Mouse (Mus musculus) limb, embryonic 14.5 days (tissue): Measurements from ENCODE around the gene Pappa2. TPM values are rescaled to one million over a fixed set of nuclear protein-coding genes. Genes with fewer than 3 reads are reported as not detected.

Experiments used
- ATAC-seq: fragments of 200-750 bp; cut with Nextera tagmentation; 2 replicates; pipeline ENCODE4 v1.8.0; 2017; ENCODE audit warnings: low read depth, moderate number of reproducible peaks, moderate TSS enrichment; ENCODE audit not compliant: low FRiP score
- DNase-seq: peaks from one replicate; pipeline ENCODE4 v3.0.0-alpha.2; 2015; ENCODE audit warnings: low spot score
- H3K27ac ChIP-seq: fragments of 300-500 bp; sonication (generic); replicated peaks from 2 replicates; pipeline ENCODE4 v1.5.1; 2014; ENCODE audit warnings: low read depth, mild to moderate bottlenecking, low read length, moderate library complexity, mixed read lengths
- H3K27me3 ChIP-seq: fragments of 300-500 bp; sonication (generic); 2 replicates; pipeline ENCODE4 v1.6.1; 2014; ENCODE audit warnings: low read length, mixed read lengths; ENCODE audit not compliant: control insufficient read depth, insufficient read depth
- H3K36me3 ChIP-seq: fragments of 300-500 bp; sonication (generic); 2 replicates; pipeline ENCODE4 v1.6.1; 2014; ENCODE audit warnings: mild to moderate bottlenecking, low read length, moderate library complexity, mixed read lengths; ENCODE audit not compliant: control insufficient read depth, insufficient read depth
- H3K4me1 ChIP-seq: fragments of 300-500 bp; sonication (generic); 2 replicates; pipeline ENCODE4 v1.6.1; 2014; ENCODE audit warnings: antibody characterized with exemption, low read length, mixed read lengths; ENCODE audit not compliant: control insufficient read depth, insufficient read depth
- H3K4me2 ChIP-seq: fragments of 300-500 bp; sonication (generic); replicated peaks from 2 replicates; pipeline ENCODE4 v1.6.1; 2014; ENCODE audit warnings: low read depth, mild to moderate bottlenecking, low read length, moderate library complexity; ENCODE audit not compliant: severe bottlenecking
- H3K4me3 ChIP-seq: fragments of 300-500 bp; sonication (generic); replicated peaks from 2 replicates; pipeline ENCODE4 v1.5.1; 2014; ENCODE audit warnings: low read length
- H3K9ac ChIP-seq: fragments of 300-500 bp; sonication (generic); 2 replicates; pipeline ENCODE4 v1.6.1; 2014; ENCODE audit warnings: mild to moderate bottlenecking, low read depth, low read length, moderate library complexity; ENCODE audit not compliant: severe bottlenecking
- H3K9me3 ChIP-seq: fragments of 300-500 bp; sonication (generic); 2 replicates; pipeline ENCODE4 v1.6.1; 2016; ENCODE audit warnings: low read length; ENCODE audit not compliant: control insufficient read depth
- POLR2A ChIP-seq: fragments of 200-500 bp; IDR thresholded peaks from 2 replicates; pipeline ENCODE4 v1.8.0; 2012; ENCODE audit warnings: inconsistent platforms, mild to moderate bottlenecking, moderate library complexity, borderline replicate concordance; ENCODE audit not compliant: insufficient read depth, insufficient read length; ENCODE audit errors: extremely low read depth
- WGBS: fragments of 180-500 bp; shearing (Covaris S2); extraction: QIAGEN DNeasy Blood & Tissue Kit; methylation state at CpG from one replicate; pipeline ENCODE4 v1.1.7; 2014; 5-methylcytosine and 5-hydroxymethylcytosine counted together
- polyA plus RNA-seq, 2 experiments: library from polyadenylated mRNA; depleted of rRNA in 1 of 2; stranded (reverse) in 1 of 2; unstranded in 1 of 2; fragments of >200 nt; fragmentation: Nextera tagmentation in 1 of 2; extraction: Ambion mirVana in 1 of 2; gene quantifications; 2 replicates each; pipeline versions ENCODE4 v1.2.1 to v1.2.3; 2012 to 2014

The Pappa2 gene
- polyA plus RNA-seq, 2 experiments, result 3.8 to 5.2 TPM

DNA sequence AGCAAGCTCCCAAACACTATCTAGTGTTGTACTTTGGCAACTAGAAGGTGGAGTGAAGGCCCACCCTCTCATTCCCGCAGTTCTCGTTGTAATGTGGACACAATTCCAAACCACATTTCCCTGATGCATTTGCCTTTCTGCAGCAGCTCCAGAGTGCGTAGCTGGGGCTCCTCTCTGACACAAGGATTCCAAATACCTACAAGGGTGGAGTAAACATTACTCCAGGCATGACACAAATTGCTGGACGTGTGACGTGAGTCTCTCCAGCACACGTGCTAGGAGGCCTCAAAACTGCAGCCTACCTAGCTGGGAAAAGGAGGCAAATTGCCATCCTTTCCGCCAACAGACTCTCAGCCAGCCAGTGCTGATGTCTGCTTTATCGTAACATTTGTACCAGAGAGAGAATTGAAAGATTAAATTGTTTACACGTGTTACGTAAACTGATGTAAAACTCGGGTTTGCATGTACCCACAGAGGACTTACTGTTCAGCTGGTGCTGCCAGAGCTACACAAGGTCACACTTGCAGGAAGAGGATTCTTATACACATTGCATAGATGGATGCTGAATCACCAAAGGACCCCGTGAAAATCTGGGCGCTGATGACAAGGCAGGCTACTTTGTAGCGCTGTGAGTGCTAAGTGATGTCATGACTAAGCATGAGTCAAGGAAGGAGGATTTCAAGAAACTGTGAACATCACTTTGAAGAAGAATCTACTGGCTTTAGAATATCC lies 127.3 kb downstream of the Pappa2 start:
- TF ChIP-seq POLR2A, result no peak
- Histone ChIP-seq H3K9me3 (no peaks in the 10 kb centered on the region), H3K27ac (no peak overlapping the region), H3K4me3 (no peak overlapping the region), H3K36me3 (no peaks in the 10 kb centered on the region), H3K4me1 (no peaks in the 10 kb centered on the region), H3K9ac (no peak overlapping the region), H3K27me3 (no peaks in the 10 kb centered on the region), H3K4me2 (no peak overlapping the region)
- DNase-seq, result no peak
- no peak for ATAC-seq
- 55% methylated on average over 14 of the region's 14 CpGs for WGBS

DNA sequence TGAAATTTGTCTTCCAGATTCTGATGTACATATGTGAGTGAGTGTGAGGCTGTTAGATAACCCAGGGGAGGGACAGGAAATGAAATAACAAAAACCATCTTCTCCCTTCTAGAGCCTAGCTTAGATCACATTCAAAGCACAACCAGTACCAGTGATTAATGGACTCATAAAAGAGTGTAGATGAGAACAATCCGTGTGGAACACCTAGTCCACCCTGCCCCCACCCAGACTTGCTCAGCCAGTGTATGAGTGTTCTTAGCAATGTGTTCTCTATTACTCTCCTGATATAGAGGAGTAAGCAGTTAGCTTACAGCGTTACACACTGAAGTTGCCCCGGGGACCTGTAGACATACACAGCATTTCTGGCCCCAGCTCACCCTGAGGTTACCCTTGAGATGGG lies 129.8 kb downstream of the Pappa2 start:
- Histone ChIP-seq H3K27me3 (no peaks in the 10 kb centered on the region), H3K4me2 (no peak overlapping the region), H3K36me3 (no peaks in the 10 kb centered on the region), H3K27ac (no peak overlapping the region), H3K4me1 (no peaks in the 10 kb centered on the region), H3K9me3 (no peaks in the 10 kb centered on the region), H3K4me3 (no peak overlapping the region), H3K9ac (no peak overlapping the region)
- no peak for TF ChIP-seq POLR2A
- 6% methylated on average over 3 of the region's 3 CpGs for WGBS
- ATAC-seq, result peak; percentile 41; the same call in 1 of the 2 replicates
- DNase-seq, result peak; percentile 53

DNA sequence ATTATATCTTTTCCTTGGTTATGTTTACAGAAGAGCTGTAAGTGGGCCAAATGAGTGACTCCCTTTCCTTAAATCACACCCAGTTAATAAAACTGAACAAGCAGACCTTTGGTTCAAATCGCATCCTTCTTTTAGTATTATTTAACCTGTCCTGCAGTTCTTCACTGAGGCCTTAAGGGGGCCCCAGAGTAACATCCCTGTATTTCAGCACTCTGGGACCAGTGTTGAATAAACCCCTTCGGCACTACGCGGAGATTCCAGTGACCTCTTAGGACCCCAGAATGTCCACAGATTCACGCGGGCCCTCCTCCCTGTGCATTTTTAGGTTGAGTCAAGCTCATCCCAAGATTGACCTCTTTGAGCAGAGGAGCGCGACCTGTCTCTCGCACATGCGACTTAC lies 135.7 kb downstream of the Pappa2 start:
- no peaks in the 10 kb centered on the region for H3K27me3 ChIP-seq
- H3K27ac ChIP-seq, result no peak overlapping the region
- DNase-seq (no peak), ATAC-seq (no peak)
- H3K4me3 ChIP-seq, result no peak overlapping the region
- no peak for TF ChIP-seq POLR2A
- no peak overlapping the region for H3K4me2 ChIP-seq
- no peak overlapping the region for H3K9ac ChIP-seq
- WGBS, result 76% methylated on average over 10 of the region's 10 CpGs
- H3K36me3 ChIP-seq, result no peaks in the 10 kb centered on the region
- H3K9me3 ChIP-seq, result no peaks in the 10 kb centered on the region
- H3K4me1 ChIP-seq, result no peaks in the 10 kb centered on the region

DNA sequence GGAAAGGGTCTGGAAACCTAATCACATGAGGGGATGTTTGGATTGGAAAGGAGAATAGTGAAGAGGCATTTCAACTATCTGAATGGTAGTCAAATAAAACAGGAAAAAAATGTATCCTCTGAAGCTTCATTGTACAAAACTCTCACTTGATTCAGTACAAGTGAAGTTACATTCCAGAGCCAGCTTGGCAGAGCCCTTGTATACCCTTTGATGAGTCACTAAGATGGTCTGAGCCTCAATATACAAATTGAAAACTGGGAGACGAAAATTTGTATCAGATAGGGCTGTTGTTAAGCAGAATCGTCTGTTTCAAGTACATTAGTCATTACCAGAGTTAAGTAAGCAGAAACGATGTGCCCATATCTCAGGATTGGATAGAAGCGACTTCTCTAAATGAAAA lies 143.1 kb downstream of the Pappa2 start:
- H3K27ac ChIP-seq, result no peak overlapping the region

DNA sequence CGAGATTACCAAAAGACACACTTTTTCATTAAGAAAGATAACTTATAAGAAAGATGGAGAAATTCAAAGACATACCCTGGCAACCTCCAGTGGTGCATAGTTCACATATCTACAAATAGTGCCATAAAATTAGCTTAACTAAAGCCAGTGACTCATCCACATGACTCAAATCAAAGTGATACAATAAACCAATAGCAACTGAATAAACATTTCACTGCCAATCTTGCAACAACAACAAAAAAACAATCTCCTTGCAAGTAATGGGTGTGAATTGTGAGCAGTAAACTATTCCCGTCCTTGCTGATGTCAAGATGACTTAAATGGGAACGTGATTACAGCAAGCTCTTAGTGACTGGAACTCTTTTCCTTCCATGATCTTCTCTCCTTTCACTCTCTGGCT lies 150.1 kb downstream of the Pappa2 start:
- 80% methylated on average over 3 of the region's 3 CpGs for WGBS
- Histone ChIP-seq H3K27ac (no peak overlapping the region), H3K9ac (no peak overlapping the region), H3K4me1 (no peaks in the 10 kb centered on the region), H3K9me3 (no peaks in the 10 kb centered on the region), H3K36me3 (no peaks in the 10 kb centered on the region), H3K4me2 (no peak overlapping the region), H3K4me3 (no peak overlapping the region), H3K27me3 (no peaks in the 10 kb centered on the region)
- no peak for DNase-seq
- no peak for TF ChIP-seq POLR2A
- ATAC-seq, result no peak

More for the DNA sequence above, 143.1 kb downstream of the Pappa2 start:
- H3K27me3 ChIP-seq, result no peaks in the 10 kb centered on the region
- 83% methylated on average over 4 of the region's 4 CpGs for WGBS
- H3K4me3 ChIP-seq, result no peak overlapping the region
- no peak for TF ChIP-seq POLR2A
- ATAC-seq, result no peak
- no peak overlapping the region for H3K4me2 ChIP-seq
- DNase-seq, result no peak
- H3K4me1 ChIP-seq, result no peaks in the 10 kb centered on the region
- no peak overlapping the region for H3K9ac ChIP-seq
- H3K9me3 ChIP-seq, result no peaks in the 10 kb centered on the region
- H3K36me3 ChIP-seq, result no peaks in the 10 kb centered on the region
